Mouse (Mus musculus): Measurements from ENCODE around the gene Lrrc36. TPM values are rescaled to one million over a fixed set of nuclear protein-coding genes. Genes with fewer than 3 reads are reported as not detected.

Lrrc36 gene
- 0.47 and 0.82 TPM in 2 replicates for polyA plus RNA-seq (2012; rRNA removed)

GRCm38 (mm10) chr8:105413391-105413790 lies at the start of gene Lrrc36, which contains the start of gene Kctd19:
Gene Lrrc36, plus strand, starts transcription at chr8:105413571.
Gene Kctd19, minus strand, starts transcription at chr8:105413502.

DNA sequence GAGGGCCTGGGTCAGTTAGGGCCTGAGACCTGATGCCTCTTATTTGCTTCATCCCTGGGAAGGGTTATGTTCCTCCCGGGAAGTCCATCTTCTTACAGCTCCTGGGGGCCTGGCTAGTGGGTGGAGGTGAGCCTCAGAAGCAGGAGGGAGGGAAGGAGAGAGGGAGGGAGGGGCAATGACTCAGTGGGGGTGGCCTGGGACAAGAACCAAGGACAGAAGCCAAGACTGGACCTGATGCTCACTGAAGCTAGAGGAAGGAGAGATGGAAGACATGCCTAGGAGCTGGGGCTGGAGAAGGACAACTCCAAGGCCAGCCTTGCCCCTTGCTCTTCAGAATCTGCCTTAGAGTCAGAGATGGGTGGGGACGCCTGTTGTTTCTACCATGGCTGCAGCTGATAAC lies 40.3 kb upstream of the Lrrc36 start, which contains the start of gene Plekhg4:
Gene Plekhg4 (plus strand): TSS at position 243 of the 400 bp plus-strand sequence.

GRCm38 (mm10) chr8:105471314-105472015 lies 58.1 kb downstream of the Lrrc36 start, which contains the start of gene Tppp3:
Gene Tppp3, minus strand, starts transcription at chr8:105471526.

GRCm38 (mm10) chr8:105496439-105497180 lies 83.2 kb downstream of the Lrrc36 start, which contains the start of gene Zdhhc1:
Gene Zdhhc1, minus strand, starts transcription at chr8:105496902.

Other genes starting within 250 kb of the Lrrc36 start
- gene Cbfb, start 242.9 kb upstream of the Lrrc36 start, polyA plus RNA-seq (2012; rRNA removed), result 27.4 and 27.6 TPM in 2 replicates
- 37.4 and 39.4 TPM in 2 replicates for gene D230025D16Rik, start 188.4 kb upstream of the Lrrc36 start, polyA plus RNA-seq (2012; rRNA removed)
- gene B3gnt9, start 158.4 kb upstream of the Lrrc36 start, polyA plus RNA-seq (2012; rRNA removed), result 5.6 and 7.8 TPM in 2 replicates
- 9.0 and 10.3 TPM in 2 replicates for gene Tradd, start 149.0 kb upstream of the Lrrc36 start, polyA plus RNA-seq (2012; rRNA removed)
- 1.2 and 1.5 TPM in 2 replicates for gene Fbxl8, start 148.9 kb upstream of the Lrrc36 start, polyA plus RNA-seq (2012; rRNA removed)
- gene Hsf4, start 143.8 kb upstream of the Lrrc36 start, polyA plus RNA-seq (2012; rRNA removed), result 0.66 and 1.0 TPM in 2 replicates
- 2.1 and 2.2 TPM in 2 replicates for gene Nol3, start 137.4 kb upstream of the Lrrc36 start, polyA plus RNA-seq (2012; rRNA removed)
- 173 and 209 TPM in 2 replicates for gene 4931428F04Rik, start 123.7 kb upstream of the Lrrc36 start, polyA plus RNA-seq (2012; rRNA removed)
- gene Exoc3l, start 117.5 kb upstream of the Lrrc36 start, polyA plus RNA-seq (2012; rRNA removed), result 8.0 and 9.1 TPM in 2 replicates
- 73.3 and 73.4 TPM in 2 replicates for gene E2f4, start 115.9 kb upstream of the Lrrc36 start, polyA plus RNA-seq (2012; rRNA removed)
- gene Elmo3, start 108.0 kb upstream of the Lrrc36 start, polyA plus RNA-seq (2012; rRNA removed), result 1.3 and 1.8 TPM in 2 replicates
- gene Lrrc29, start 87.3 kb upstream of the Lrrc36 start, polyA plus RNA-seq (2012; rRNA removed), result 1.2 and 1.4 TPM in 2 replicates
- gene Tmem208, start 87.2 kb upstream of the Lrrc36 start, polyA plus RNA-seq (2012; rRNA removed), result 119 and 132 TPM in 2 replicates
- 3.7 and 4.6 TPM in 2 replicates for gene Fhod1, start 65.6 kb upstream of the Lrrc36 start, polyA plus RNA-seq (2012; rRNA removed)
- 59.2 and 61.5 TPM in 2 replicates for gene Slc9a5, start 64.7 kb upstream of the Lrrc36 start, polyA plus RNA-seq (2012; rRNA removed)
- gene Plekhg4, start 40.3 kb upstream of the Lrrc36 start, polyA plus RNA-seq (2012; rRNA removed), result 14.5 and 17.4 TPM in 2 replicates
- gene Kctd19, start 69 bp upstream of the Lrrc36 start, polyA plus RNA-seq (2012; rRNA removed), result 0.04 and 0.09 TPM in 2 replicates
- gene Tppp3, start 58.0 kb downstream of the Lrrc36 start, polyA plus RNA-seq (2012; rRNA removed), result 99.4 and 162 TPM in 2 replicates
- 38.3 and 39.3 TPM in 2 replicates for gene Zdhhc1, start 83.3 kb downstream of the Lrrc36 start, polyA plus RNA-seq (2012; rRNA removed)
- gene Hsd11b2, start 105.2 kb downstream of the Lrrc36 start, polyA plus RNA-seq (2012; rRNA removed), result 0.85 and 3.1 TPM in 2 replicates
- 254 and 273 TPM in 2 replicates for gene Atp6v0d1, start 152.5 kb downstream of the Lrrc36 start, polyA plus RNA-seq (2012; rRNA removed)
- gene Ripor1, start 191.7 kb downstream of the Lrrc36 start, polyA plus RNA-seq (2012; rRNA removed), result 28.1 and 32.8 TPM in 2 replicates
- gene Ctcf, start 223.0 kb downstream of the Lrrc36 start, polyA plus RNA-seq (2012; rRNA removed), result 38.3 and 40.0 TPM in 2 replicates
- 0.79 and 0.87 TPM in 2 replicates for gene Agrp, start 223.8 kb downstream of the Lrrc36 start, polyA plus RNA-seq (2012; rRNA removed)

Measured in central nervous system, embryonic 18 days (tissue).